Mouse (Mus musculus): ENCODE measurements around the gene Ube2m. TPM values are rescaled to one million over a fixed set of nuclear protein-coding genes. Genes with fewer than 3 reads are reported as not detected.

The Ube2m gene
- polyA plus RNA-seq, 1 experiment from 2014 or later: 134 TPM

- no peak for ATAC-seq (replicated peaks; ENCODE audit: low FRiP score, low read depth)
- Histone ChIP-seq H3K4me2 (ENCODE audit: low read length) (no peak within 1 kb of the TSS), H3K4me3 (replicated peaks; ENCODE audit: low read depth, low read length) (no peak within 1 kb of the TSS), H3K4me1 (replicated peaks; ENCODE audit: insufficient read depth, low read length) (no peaks in the 10 kb centered on the region), H3K36me3 (ENCODE audit: insufficient read depth, low read length) (no peaks in the 10 kb centered on the region), H3K27me3 (ENCODE audit: insufficient read depth, low read length) (no peaks in the 10 kb centered on the region), H3K9ac (ENCODE audit: low read depth, low read length) (no peak within 1 kb of the TSS), H3K27ac (no peak within 1 kb of the TSS), H3K9me3 (replicated peaks; ENCODE audit: low read length) (no peaks in the 10 kb centered on the region)
- WGBS: 82% methylated on average over 5 of the region's 5 CpGs
- DNase-seq (ENCODE audit: low spot score): no peak
- TF ChIP-seq CTCF (IDR thresholded peaks at IDR 0.05; ENCODE audit: low read depth): no peak
Observed at GRCm38 (mm10) chr7:12998053-12998452, 40.0 kb downstream of the Ube2m start, which contains the start of gene Slc27a5. Gene Slc27a5 (minus strand): TSS chr7:12998192.

- Histone ChIP-seq H3K36me3 (ENCODE audit: insufficient read depth, low read length) (no peaks in the 10 kb centered on the region), H3K4me1 (replicated peaks; ENCODE audit: insufficient read depth, low read length) (no peaks in the 10 kb centered on the region), H3K4me3 (replicated peaks; ENCODE audit: low read depth, low read length) (no peak overlapping the region), H3K9me3 (replicated peaks; ENCODE audit: low read length) (no peaks in the 10 kb centered on the region), H3K27me3 (ENCODE audit: insufficient read depth, low read length) (no peaks in the 10 kb centered on the region), H3K27ac (no peak overlapping the region), H3K9ac (ENCODE audit: low read depth, low read length) (no peak overlapping the region), H3K4me2 (ENCODE audit: low read length) (no peak overlapping the region)
- no peak for ATAC-seq (replicated peaks; ENCODE audit: low FRiP score, low read depth)
- no peak for TF ChIP-seq CTCF (IDR thresholded peaks at IDR 0.05; ENCODE audit: low read depth)
- no peak for DNase-seq (ENCODE audit: low spot score)
- WGBS: 71% methylated on average over 5 of the region's 5 CpGs
Observed at GRCm38 (mm10) chr7:12997230-12997629, 40.8 kb downstream of the Ube2m start.

- H3K4me2 ChIP-seq (ENCODE audit: low read length): no peak overlapping the region
- H3K9ac ChIP-seq (ENCODE audit: low read depth, low read length): no peak overlapping the region
- ATAC-seq (replicated peaks; ENCODE audit: low FRiP score, low read depth) (no peak), DNase-seq (ENCODE audit: low spot score) (no peak)
- no peaks in the 10 kb centered on the region for H3K27me3 ChIP-seq (ENCODE audit: insufficient read depth, low read length)
- H3K4me3 ChIP-seq (replicated peaks; ENCODE audit: low read depth, low read length): no peak overlapping the region
- H3K4me1 ChIP-seq (replicated peaks; ENCODE audit: insufficient read depth, low read length): no peaks in the 10 kb centered on the region
- no peak for TF ChIP-seq CTCF (IDR thresholded peaks at IDR 0.05; ENCODE audit: low read depth)
- H3K9me3 ChIP-seq (replicated peaks; ENCODE audit: low read length): no peaks in the 10 kb centered on the region
- H3K27ac ChIP-seq: no peak overlapping the region
- no peaks in the 10 kb centered on the region for H3K36me3 ChIP-seq (ENCODE audit: insufficient read depth, low read length)
Observed at GRCm38 (mm10) chr7:12995862-12996261, 42.2 kb downstream of the Ube2m start.

- Histone ChIP-seq H3K36me3 (ENCODE audit: insufficient read depth, low read length) (no peaks in the 10 kb centered on the region), H3K4me1 (replicated peaks; ENCODE audit: insufficient read depth, low read length) (no peaks in the 10 kb centered on the region), H3K9me3 (replicated peaks; ENCODE audit: low read length) (no peaks in the 10 kb centered on the region), H3K4me3 (replicated peaks; ENCODE audit: low read depth, low read length) (no peak overlapping the region), H3K4me2 (ENCODE audit: low read length) (no peak overlapping the region), H3K27ac (no peak overlapping the region), H3K9ac (ENCODE audit: low read depth, low read length) (no peak overlapping the region), H3K27me3 (ENCODE audit: insufficient read depth, low read length) (no peaks in the 10 kb centered on the region)
- ATAC-seq (replicated peaks; ENCODE audit: low FRiP score, low read depth) (no peak), DNase-seq (ENCODE audit: low spot score) (no peak)
- WGBS: 87% methylated on average over 10 of the region's 10 CpGs
- TF ChIP-seq CTCF (IDR thresholded peaks at IDR 0.05; ENCODE audit: low read depth): no peak
Observed at GRCm38 (mm10) chr7:12993148-12993547, 44.9 kb downstream of the Ube2m start.

DNA sequence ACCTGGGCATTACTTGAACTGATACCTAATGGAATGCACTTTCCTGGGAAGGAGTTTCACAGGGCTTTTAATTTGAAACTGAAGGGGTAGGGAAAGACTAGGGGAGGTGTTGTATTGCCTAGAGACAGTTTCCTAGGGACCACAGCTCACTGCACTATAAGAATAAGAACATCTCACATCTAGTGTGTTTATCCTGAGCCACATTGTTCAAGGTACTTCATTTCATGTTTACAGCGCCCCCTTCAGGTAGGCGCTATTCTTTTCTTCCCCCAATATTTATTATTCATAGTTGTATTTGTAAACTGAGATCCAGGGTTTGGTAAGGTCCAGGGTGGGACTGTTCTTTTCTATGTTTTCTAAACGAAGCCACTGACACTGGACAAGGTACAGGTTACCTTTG lies 45.9 kb downstream of the Ube2m start:
- no peaks in the 10 kb centered on the region for H3K36me3 ChIP-seq (ENCODE audit: insufficient read depth, low read length)
- no peaks in the 10 kb centered on the region for H3K27me3 ChIP-seq (ENCODE audit: insufficient read depth, low read length)
- no peaks in the 10 kb centered on the region for H3K4me1 ChIP-seq (replicated peaks; ENCODE audit: insufficient read depth, low read length)
- no peak overlapping the region for H3K9ac ChIP-seq (ENCODE audit: low read depth, low read length)
- DNase-seq (ENCODE audit: low spot score) (peak; percentile 65), ATAC-seq (replicated peaks; ENCODE audit: low FRiP score, low read depth) (0 out of 2 replicates have a peak, but pooled peaks have one; percentile 61)
- H3K4me3 ChIP-seq (replicated peaks; ENCODE audit: low read depth, low read length): no peak overlapping the region
- no peak overlapping the region for H3K27ac ChIP-seq
- WGBS: 11% methylated on average over 3 of the region's 3 CpGs
- no peak overlapping the region for H3K4me2 ChIP-seq (ENCODE audit: low read length)
- peak; percentile 64 for TF ChIP-seq CTCF (IDR thresholded peaks at IDR 0.05; ENCODE audit: low read depth)
- no peaks in the 10 kb centered on the region for H3K9me3 ChIP-seq (replicated peaks; ENCODE audit: low read length)

GRCm38 (mm10) chr7:12987409-12988189 lies 50.5 kb downstream of the Ube2m start:
- ATAC-seq (replicated peaks; ENCODE audit: low FRiP score, low read depth): no peak

More at GRCm38 (mm10) chr7:12987409-12988189, 50.5 kb downstream of the Ube2m start:
- no peaks in the 10 kb centered on the region for H3K9me3 ChIP-seq (replicated peaks; ENCODE audit: low read length)
- WGBS: 84% methylated on average over 8 of the region's 8 CpGs
- TF ChIP-seq CTCF (IDR thresholded peaks at IDR 0.05; ENCODE audit: low read depth): no peak
- no peaks in the 10 kb centered on the region for H3K36me3 ChIP-seq (ENCODE audit: insufficient read depth, low read length)
- DNase-seq (ENCODE audit: low spot score): no peak
- no peaks in the 10 kb centered on the region for H3K27me3 ChIP-seq (ENCODE audit: insufficient read depth, low read length)
- H3K27ac ChIP-seq: no peak overlapping the region
- H3K4me2 ChIP-seq (ENCODE audit: low read length): no peak overlapping the region
- no peak overlapping the region for H3K4me3 ChIP-seq (replicated peaks; ENCODE audit: low read depth, low read length)
- H3K9ac ChIP-seq (ENCODE audit: low read depth, low read length): no peak overlapping the region
- no peaks in the 10 kb centered on the region for H3K4me1 ChIP-seq (replicated peaks; ENCODE audit: insufficient read depth, low read length)

Measured in kidney, postnatal 0 days (tissue).